Mouse (Mus musculus) monocyte, adult 59 days (primary cell): ENCODE data around the gene Muc5ac. TPM values are rescaled to one million over a fixed set of nuclear protein-coding genes. Genes with fewer than 3 reads are reported as not detected.

Experiments used
- total RNA-seq, 2 experiments: library from RNA; stranded (reverse); gene quantifications; one replicate each; pipeline ENCODE4 v1.2.4; 2023

Muc5ac gene
- not detected for total RNA-seq

GRCm38 (mm10) chr7:141788677-141789452 is at the start of gene Muc5ac:
Gene Muc5ac, plus strand, starts transcription at chr7:141788972.

GRCm38 (mm10) chr7:141838779-141839178 is 50.0 kb downstream of the Muc5ac start, which contains the start of gene Muc5b:
Gene Muc5b, plus strand, starts transcription at chr7:141839070.

Other genes starting within 250 kb of the Muc5ac start
- gene Chid1, start 249.1 kb upstream of the Muc5ac start, total RNA-seq = 10 to 100 TPM; 31.4 to 38.5 TPM
- gene Ap2a2, start 226.8 kb upstream of the Muc5ac start, total RNA-seq = 100 to 1,000 TPM; 129 to 148 TPM
- gene Muc6, start 133.7 kb upstream of the Muc5ac start, total RNA-seq = not detected
- under 1 TPM; 0.63 to 0.70 TPM for gene Muc2, start 98.6 kb upstream of the Muc5ac start, total RNA-seq
- not detected for gene Muc5b, start 50.1 kb downstream of the Muc5ac start, total RNA-seq
- 10 to 100 TPM; 56.4 to 60.9 TPM for gene Tollip, start 129.5 kb downstream of the Muc5ac start, total RNA-seq
- gene Brsk2, start 160.8 kb downstream of the Muc5ac start, total RNA-seq = not detected